Mouse (Mus musculus): ENCODE results near the gene Tlr3. TPM values are rescaled to one million over a fixed set of nuclear protein-coding genes. Genes with fewer than 3 reads are reported as not detected.
A peak's percentile ranks its signal among the peaks of the same experiment; 100 is the strongest.

Gene Tlr3
- polyA plus RNA-seq, 1 experiment from 2014 or later = 0.87 TPM

GRCm38 (mm10) chr8:45381963-45382347 lies 28.9 kb downstream of the Tlr3 start, which contains the start of gene Fam149a:
Gene Fam149a, minus strand, starts transcription at chr8:45382291.
- H3K4me3 ChIP-seq = peak within 1 kb of the TSS; percentile 45
- peak within 1 kb of the TSS; percentile 62 for H3K9ac ChIP-seq
- ATAC-seq = peak; percentile 64
- peak within 1 kb of the TSS; percentile 91 for H3K4me2 ChIP-seq
- H3K27ac ChIP-seq = no peak within 1 kb of the TSS
- no peaks in the 10 kb centered on the region for H3K36me3 ChIP-seq (ENCODE audit: poor library complexity, severe bottlenecking)
- H3K4me1 ChIP-seq = peaks cover 19% of the 10 kb centered on the region
- 0 out of 2 replicates have a peak, but pooled peaks cover 6% of the 10 kb centered on the region for H3K27me3 ChIP-seq
- no peaks in the 10 kb centered on the region for H3K9me3 ChIP-seq (replicated peaks)
- WGBS = 1% methylated on average over 6 of the region's 6 CpGs

GRCm38 (mm10) chr8:45381075-45381962 lies 29.6 kb downstream of the Tlr3 start:
- no peaks in the 10 kb centered on the region for H3K9me3 ChIP-seq (replicated peaks)
- H3K27me3 ChIP-seq = 0 out of 2 replicates have a peak, but pooled peaks cover 6% of the 10 kb centered on the region
- peaks cover 19% of the 10 kb centered on the region for H3K4me1 ChIP-seq
- peak overlapping the region; percentile 91 for H3K4me2 ChIP-seq
- peak overlapping the region; percentile 45 for H3K4me3 ChIP-seq
- peak; percentile 68 for ATAC-seq
- no peak overlapping the region for H3K27ac ChIP-seq
- peak overlapping the region; percentile 62 for H3K9ac ChIP-seq
- WGBS = 2% methylated on average over 38 of the region's 38 CpGs
- no peaks in the 10 kb centered on the region for H3K36me3 ChIP-seq (ENCODE audit: poor library complexity, severe bottlenecking)

- Histone ChIP-seq H3K4me2 (peak overlapping the region; percentile 91), H3K27ac (no peak overlapping the region), H3K9me3 (replicated peaks) (no peaks in the 10 kb centered on the region), H3K27me3 (0 out of 2 replicates have a peak, but pooled peaks cover 6% of the 10 kb centered on the region), H3K4me3 (no peak overlapping the region; the same call in 1 of the 2 replicates), H3K4me1 (peaks cover 19% of the 10 kb centered on the region), H3K9ac (no peak overlapping the region), H3K36me3 (ENCODE audit: poor library complexity, severe bottlenecking) (no peaks in the 10 kb centered on the region)
- 11% methylated on average over 4 of the region's 4 CpGs for WGBS
- no peak for ATAC-seq
These were observed 30.3 kb downstream of the Tlr3 start for GRCm38 (mm10) chr8:45380598-45380997.

GRCm38 (mm10) chr8:45374071-45374470 lies 36.8 kb downstream of the Tlr3 start:
- no peak for ATAC-seq
- Histone ChIP-seq H3K36me3 (ENCODE audit: poor library complexity, severe bottlenecking) (no peaks in the 10 kb centered on the region), H3K27ac (no peak overlapping the region), H3K9me3 (replicated peaks) (no peaks in the 10 kb centered on the region), H3K27me3 (no peaks in the 10 kb centered on the region), H3K9ac (no peak overlapping the region), H3K4me3 (no peak overlapping the region), H3K4me2 (no peak overlapping the region), H3K4me1 (no peaks in the 10 kb centered on the region)
- 72% methylated on average over 3 of the region's 3 CpGs for WGBS

- H3K9ac ChIP-seq = no peak overlapping the region
- no peak overlapping the region for H3K4me2 ChIP-seq
- no peaks in the 10 kb centered on the region for H3K4me1 ChIP-seq
- WGBS = 96% methylated on average over 1 of the region's 1 CpGs
- no peak for ATAC-seq
- no peak overlapping the region for H3K4me3 ChIP-seq
- H3K27ac ChIP-seq = no peak overlapping the region
- no peaks in the 10 kb centered on the region for H3K9me3 ChIP-seq (replicated peaks)
- no peaks in the 10 kb centered on the region for H3K27me3 ChIP-seq
- H3K36me3 ChIP-seq (ENCODE audit: poor library complexity, severe bottlenecking) = no peaks in the 10 kb centered on the region
These were observed 43.7 kb downstream of the Tlr3 start for GRCm38 (mm10) chr8:45367154-45367553.

GRCm38 (mm10) chr8:45363220-45363619 lies 47.7 kb downstream of the Tlr3 start:
- no peak overlapping the region for H3K4me2 ChIP-seq
- H3K9ac ChIP-seq = no peak overlapping the region
- WGBS = 89% methylated on average over 1 of the region's 1 CpGs
- H3K27ac ChIP-seq = no peak overlapping the region
- ATAC-seq = no peak
- 0 out of 2 replicates have a peak, but pooled peaks cover under 1% of the 10 kb centered on the region for H3K4me1 ChIP-seq
- H3K36me3 ChIP-seq (ENCODE audit: poor library complexity, severe bottlenecking) = no peaks in the 10 kb centered on the region
- no peaks in the 10 kb centered on the region for H3K27me3 ChIP-seq
- H3K4me3 ChIP-seq = no peak overlapping the region
- no peaks in the 10 kb centered on the region for H3K9me3 ChIP-seq (replicated peaks)

- no peaks in the 10 kb centered on the region for H3K27me3 ChIP-seq
- no peak for ATAC-seq
- H3K36me3 ChIP-seq (ENCODE audit: poor library complexity, severe bottlenecking) = no peaks in the 10 kb centered on the region
- no peaks in the 10 kb centered on the region for H3K9me3 ChIP-seq (replicated peaks)
- WGBS = 63% methylated on average over 6 of the region's 6 CpGs
- H3K4me1 ChIP-seq = peaks cover 5% of the 10 kb centered on the region; the same call in 1 of the 2 replicates
- no peak overlapping the region for H3K27ac ChIP-seq
- H3K9ac ChIP-seq = no peak overlapping the region
- no peak overlapping the region for H3K4me2 ChIP-seq
- H3K4me3 ChIP-seq = no peak overlapping the region
These were observed 48.6 kb downstream of the Tlr3 start for GRCm38 (mm10) chr8:45362323-45362722.

GRCm38 (mm10) chr8:45359091-45359605 lies 51.7 kb downstream of the Tlr3 start:
- ATAC-seq = no peak
- peaks cover 5% of the 10 kb centered on the region; the same call in 1 of the 2 replicates for H3K4me1 ChIP-seq
- H3K27ac ChIP-seq = no peak overlapping the region
- no peak overlapping the region for H3K4me3 ChIP-seq
- no peaks in the 10 kb centered on the region for H3K36me3 ChIP-seq (ENCODE audit: poor library complexity, severe bottlenecking)
- H3K9me3 ChIP-seq (replicated peaks) = no peaks in the 10 kb centered on the region
- H3K4me2 ChIP-seq = peak overlapping the region; percentile 82
- WGBS = 85% methylated on average over 6 of the region's 6 CpGs
- no peaks in the 10 kb centered on the region for H3K27me3 ChIP-seq
- peak overlapping the region; percentile 85 for H3K9ac ChIP-seq

GRCm38 (mm10) chr8:45358132-45358918 lies 52.6 kb downstream of the Tlr3 start:
- 3% methylated on average over 48 of the region's 49 CpGs for WGBS
- Histone ChIP-seq H3K27ac (no peak overlapping the region), H3K9ac (peak overlapping the region; percentile 85)

GRCm38 (mm10) chr8:45355809-45356208 lies 55.1 kb downstream of the Tlr3 start:
- no peak overlapping the region for H3K9ac ChIP-seq
- H3K4me1 ChIP-seq = peaks cover 5% of the 10 kb centered on the region; the same call in 1 of the 2 replicates
- WGBS = 77% methylated on average over 6 of the region's 6 CpGs
- H3K4me2 ChIP-seq = no peak overlapping the region
- no peaks in the 10 kb centered on the region for H3K36me3 ChIP-seq (ENCODE audit: poor library complexity, severe bottlenecking)
- H3K27me3 ChIP-seq = no peaks in the 10 kb centered on the region
- no peak overlapping the region for H3K4me3 ChIP-seq
- H3K9me3 ChIP-seq (replicated peaks) = no peaks in the 10 kb centered on the region
- no peak for ATAC-seq
- H3K27ac ChIP-seq = no peak overlapping the region

More at GRCm38 (mm10) chr8:45358132-45358918, 52.6 kb downstream of the Tlr3 start:
- H3K9me3 ChIP-seq (replicated peaks) = no peaks in the 10 kb centered on the region
- peak; percentile 85 for ATAC-seq
- no peaks in the 10 kb centered on the region for H3K27me3 ChIP-seq
- no peaks in the 10 kb centered on the region for H3K36me3 ChIP-seq (ENCODE audit: poor library complexity, severe bottlenecking)
- H3K4me2 ChIP-seq = peak overlapping the region; percentile 82
- peaks cover 5% of the 10 kb centered on the region; the same call in 1 of the 2 replicates for H3K4me1 ChIP-seq
- peak overlapping the region; percentile 65 for H3K4me3 ChIP-seq
